Mouse (Mus musculus): ENCODE measurements around the gene Tgfb2.

The Tgfb2 gene

DNA sequence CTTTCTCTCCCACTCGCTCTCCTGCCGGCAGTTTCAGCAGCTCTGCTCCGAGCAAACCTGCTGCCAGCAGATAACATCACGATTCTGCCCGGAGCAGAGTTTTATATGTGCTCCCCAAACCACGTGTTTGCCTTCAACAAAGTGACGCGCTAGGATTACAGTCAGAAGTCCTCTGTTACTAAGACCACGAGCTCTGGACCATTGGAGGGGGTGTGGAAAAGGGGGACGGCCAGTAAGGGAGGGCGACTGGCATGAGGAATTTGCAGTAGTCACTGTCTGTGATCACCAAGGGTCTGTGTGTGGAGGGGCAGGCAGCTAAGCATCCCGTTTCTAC, at the start of gene Tgfb2:
TSS of gene Tgfb2 (minus strand) at position 75 of the 334 bp plus-strand sequence.
- DNase-seq = no peak

DNA sequence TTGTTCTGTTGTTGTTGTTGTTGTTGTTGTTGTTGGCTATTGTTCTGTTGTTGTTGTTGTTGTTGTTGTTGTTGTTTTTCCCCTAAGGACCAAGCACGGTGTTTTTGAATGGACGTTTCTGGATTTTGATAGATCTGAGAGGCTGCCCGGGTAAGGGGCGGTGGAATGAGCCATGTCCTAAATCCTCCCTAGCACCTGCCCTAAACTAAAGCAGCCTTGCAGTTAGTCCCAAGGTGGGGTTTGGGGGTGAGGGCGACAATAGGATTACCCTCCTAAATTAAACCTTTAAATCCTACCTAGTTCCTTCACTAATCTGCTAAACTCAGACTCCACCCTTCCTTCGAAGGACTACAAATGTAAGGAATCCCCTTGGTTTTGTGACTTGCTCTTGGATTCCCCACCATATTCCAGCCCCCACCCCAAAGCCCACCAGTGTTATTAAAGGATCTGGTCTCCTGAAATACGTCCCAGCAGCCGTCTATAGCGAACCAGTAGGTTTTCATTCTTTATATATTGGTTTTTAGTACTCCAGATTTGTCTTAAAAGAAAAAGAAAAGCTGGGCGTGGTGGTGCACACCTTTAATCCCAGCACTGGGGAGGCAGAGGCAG, 44.0 kb upstream of the Tgfb2 start:
- peak; percentile 25 for DNase-seq

DNA sequence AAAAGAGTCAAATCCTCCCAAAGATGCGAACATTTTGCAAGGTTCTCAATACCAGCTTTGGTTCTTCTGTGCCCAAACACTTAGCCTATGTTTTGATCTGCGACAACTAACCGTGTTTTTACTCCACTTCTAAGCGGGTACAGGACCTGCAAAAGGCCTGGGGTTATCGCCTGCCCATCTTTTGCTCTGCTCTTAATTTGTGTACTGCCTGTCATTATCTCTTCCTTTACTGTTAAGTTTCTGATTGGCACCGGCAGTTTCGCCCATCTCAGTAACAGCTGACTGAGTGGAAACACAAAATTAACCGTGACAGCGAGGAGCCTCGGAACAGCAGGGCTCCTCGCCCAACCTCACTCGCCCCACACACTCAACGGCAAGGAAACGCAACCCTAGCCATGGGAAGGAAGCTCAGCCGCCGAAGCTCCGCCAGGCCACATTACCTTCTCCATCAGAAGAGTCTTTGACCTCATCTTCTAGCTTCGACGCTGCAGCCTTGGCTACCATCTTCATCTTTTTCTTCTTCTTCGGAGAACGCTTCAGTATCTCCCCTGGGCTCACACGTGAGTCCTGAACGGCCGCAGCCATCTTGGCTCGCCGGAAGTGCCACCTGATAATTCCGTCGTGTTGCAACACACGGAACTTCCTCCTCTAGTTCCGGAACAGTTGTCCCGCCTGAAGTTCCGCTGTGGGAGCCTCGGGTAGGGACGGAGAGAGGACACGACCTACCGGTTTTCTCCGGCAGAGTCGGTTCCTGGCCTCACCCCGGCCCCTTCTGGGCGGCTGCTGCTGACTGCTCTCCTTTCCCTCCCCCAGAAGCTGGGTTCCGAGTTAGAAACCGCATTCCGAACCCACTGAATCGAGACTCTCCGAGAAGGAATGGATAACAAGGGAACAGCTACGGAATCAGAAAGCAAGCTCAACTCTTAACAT, 43.2 kb upstream of the Tgfb2 start, which contains the start of gene Rrp15:
TSS of gene Rrp15 (minus strand) at position 635 of the 930 bp plus-strand sequence.
- peak; percentile 81 for DNase-seq

DNA sequence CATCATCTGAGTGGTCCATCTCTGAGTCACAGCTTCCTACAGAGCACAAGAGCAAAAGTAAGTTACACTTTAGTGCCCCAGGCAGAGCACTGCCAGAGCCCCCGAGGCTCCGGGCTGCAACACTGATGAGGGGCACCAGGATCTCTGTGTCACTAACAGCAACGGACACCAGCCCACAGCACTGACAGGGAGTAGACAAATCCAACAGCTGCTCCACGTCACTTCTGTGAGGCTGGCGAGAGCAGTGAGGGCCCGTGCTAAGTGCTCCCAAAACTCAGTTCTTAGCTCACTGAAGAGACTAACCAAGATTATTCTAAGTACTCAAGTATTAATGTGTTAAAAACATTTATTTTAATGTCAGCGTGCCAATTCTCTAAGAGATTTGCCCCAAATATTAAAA, 34.0 kb upstream of the Tgfb2 start:
- no peak for DNase-seq

DNA sequence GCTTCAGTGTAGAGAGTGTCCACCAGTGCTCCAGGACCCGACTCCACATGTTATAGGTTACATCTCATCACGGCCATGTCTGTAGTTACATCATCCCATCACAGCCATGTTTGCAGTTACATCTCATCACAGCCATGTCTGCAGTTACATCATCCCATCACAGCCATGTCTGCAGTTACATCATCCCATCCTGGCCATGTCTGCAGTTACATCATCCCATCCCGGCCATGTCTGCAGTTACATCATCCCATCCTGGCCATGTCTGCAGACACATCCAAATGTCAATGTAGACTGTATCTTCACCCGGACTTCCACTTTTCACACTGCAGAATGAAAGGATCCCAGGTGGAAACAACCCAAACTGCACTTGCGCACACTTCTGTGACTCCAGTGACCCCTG, 29.7 kb upstream of the Tgfb2 start:
- DNase-seq = no peak

DNA sequence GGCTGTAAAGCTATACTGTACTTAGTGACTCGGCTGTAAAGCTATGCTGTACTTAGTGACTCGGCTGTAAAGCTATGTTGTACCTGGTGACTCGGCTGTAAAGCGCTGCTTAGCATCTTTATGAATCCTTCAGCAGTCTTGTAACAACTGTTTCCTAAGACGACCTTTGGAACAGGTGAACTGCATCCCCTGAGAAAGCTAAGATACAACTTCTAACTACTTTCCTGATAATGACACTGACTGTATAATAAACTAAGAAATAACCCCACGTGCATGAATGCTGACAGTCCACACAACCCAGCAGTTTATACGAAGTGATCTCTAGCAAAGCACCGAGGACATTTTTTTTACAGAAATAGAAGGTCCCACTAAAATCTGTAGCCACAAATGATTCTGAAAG, 27.3 kb upstream of the Tgfb2 start:
- DNase-seq = no peak

DNA sequence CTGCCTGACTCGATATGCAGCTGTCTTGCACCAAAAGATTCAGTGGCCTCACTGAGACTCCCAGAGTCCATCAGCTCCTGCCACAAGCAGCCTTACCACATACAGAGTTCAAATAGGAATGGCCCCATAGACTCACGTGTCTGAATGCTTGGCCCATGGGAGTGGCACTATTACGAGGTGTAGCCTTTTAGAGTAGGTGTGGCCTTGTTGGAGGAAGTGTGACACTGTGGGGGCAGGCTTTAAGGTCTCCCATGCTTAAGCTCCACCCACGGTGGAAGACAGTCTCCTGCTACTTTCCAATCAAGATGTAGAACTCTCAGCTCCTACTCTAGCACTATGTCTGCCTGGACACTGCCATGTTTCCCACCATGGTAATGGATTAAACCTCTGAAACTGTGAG, 23.0 kb upstream of the Tgfb2 start:
- DNase-seq = no peak

DNA sequence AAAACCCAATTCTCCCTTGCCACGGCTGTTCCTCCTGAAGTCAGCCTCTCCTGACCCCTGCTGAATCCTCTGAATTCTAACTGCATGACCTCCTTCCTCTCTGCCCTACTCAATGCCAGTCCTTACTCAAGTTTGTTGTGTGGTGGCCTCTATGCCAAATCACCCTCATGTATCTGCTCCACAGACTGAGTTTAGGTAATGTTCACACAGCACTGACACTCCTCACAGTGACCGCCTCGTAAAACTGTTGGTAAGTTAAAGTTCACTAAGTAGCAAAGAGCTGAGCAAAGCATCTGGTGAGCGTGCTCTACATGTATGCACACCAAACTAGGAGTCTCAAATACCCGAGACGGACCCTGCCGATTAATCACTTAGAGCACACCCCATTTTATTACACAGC, 20.3 kb upstream of the Tgfb2 start:
- DNase-seq = no peak

DNA sequence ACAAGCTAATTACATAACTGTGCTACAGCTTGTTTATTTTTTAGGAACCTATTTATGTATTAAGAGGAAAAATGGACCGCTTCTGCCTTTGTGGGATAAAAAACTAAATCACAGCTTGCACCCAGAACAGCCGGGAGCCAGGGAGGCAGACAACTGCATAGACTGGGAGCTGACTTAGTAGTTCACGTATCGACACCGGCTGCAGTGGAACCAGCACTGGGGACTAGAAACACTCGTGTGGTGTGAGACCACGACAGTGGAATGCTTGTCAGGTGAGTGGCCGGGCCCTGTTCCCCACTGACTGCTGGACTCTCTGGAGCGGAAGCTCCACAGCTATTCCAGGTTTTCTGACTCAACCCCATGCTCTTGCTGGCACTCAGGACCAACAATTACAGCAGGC, 16.5 kb upstream of the Tgfb2 start:
- no peak for DNase-seq

DNA sequence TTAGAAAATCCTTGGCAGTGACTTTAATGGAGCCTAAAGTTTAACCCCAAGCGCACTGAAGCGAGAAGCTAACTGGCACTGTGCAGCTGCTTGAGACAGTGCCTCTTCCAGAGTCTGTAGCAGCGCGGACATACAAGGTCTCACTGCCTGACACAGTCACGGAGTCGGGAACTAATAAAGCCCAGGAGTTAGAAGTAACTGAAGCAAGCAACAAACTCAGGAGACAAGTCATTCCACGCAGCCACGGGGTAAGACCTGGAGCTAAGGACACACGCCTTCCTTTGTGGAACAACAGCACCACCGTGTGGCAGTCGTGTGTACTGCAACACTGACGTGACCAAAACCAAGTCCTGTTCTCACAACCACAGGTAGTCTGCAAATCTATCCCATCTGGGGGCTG, 16.1 kb upstream of the Tgfb2 start:
- DNase-seq = peak; percentile 63

DNA sequence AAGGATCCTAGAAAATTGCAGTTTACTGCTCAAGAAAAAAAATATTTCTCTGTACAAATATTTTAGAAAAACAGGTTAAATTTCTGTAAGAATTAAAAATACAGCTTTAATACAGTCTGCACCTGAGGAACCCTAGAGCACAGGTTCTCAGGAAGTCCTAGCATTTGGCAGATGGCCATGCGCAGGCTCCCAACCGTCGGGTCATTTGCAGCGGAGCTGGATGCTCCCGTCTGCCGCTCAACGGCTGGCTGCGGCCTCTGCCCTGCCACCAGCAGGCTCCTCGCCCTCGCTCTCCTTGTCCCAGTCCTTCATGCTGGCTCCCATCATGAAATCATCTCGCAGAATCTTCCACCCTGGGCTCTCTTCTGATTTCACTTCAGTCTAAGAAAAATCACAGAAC, 15.4 kb upstream of the Tgfb2 start:
- no peak for DNase-seq

DNA sequence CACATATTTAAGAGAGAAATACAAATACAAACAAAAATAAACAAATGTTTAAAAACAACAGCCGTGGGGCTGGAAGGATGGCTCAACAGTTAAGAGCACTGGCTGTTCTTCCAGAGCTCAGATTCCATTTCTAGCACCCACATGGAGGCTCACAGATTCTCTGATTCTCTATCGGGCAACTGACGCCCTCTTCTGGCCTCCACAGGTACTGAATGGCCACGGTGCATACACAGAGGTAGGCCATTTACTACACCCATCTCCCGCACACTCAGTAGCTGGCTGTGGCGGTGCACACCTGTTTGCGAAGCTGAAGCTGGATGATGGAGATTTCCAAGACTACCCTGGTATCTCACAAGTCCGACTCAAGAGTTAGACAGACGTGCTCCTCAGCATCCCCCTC, 13.9 kb upstream of the Tgfb2 start:
- no peak for DNase-seq

DNA sequence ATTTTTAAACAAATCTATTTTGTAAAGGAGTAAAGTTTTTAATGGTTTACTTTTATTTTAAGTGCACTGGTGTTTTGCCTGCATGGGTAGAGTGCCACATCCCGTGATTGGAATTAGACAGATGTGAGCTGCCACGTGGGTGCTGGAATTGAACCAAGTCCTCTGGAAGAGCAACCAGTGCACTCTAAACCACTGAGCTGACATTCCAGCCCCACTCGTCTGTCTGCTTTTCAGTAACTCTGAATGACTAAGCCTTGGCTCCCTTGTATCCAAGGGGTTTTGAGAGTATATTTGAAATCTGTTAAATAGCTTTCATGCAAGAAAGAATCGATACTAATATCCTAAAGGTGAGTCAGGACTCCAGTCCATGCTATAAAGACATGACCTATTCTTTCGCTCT, 13.1 kb upstream of the Tgfb2 start:
- DNase-seq = no peak

DNA sequence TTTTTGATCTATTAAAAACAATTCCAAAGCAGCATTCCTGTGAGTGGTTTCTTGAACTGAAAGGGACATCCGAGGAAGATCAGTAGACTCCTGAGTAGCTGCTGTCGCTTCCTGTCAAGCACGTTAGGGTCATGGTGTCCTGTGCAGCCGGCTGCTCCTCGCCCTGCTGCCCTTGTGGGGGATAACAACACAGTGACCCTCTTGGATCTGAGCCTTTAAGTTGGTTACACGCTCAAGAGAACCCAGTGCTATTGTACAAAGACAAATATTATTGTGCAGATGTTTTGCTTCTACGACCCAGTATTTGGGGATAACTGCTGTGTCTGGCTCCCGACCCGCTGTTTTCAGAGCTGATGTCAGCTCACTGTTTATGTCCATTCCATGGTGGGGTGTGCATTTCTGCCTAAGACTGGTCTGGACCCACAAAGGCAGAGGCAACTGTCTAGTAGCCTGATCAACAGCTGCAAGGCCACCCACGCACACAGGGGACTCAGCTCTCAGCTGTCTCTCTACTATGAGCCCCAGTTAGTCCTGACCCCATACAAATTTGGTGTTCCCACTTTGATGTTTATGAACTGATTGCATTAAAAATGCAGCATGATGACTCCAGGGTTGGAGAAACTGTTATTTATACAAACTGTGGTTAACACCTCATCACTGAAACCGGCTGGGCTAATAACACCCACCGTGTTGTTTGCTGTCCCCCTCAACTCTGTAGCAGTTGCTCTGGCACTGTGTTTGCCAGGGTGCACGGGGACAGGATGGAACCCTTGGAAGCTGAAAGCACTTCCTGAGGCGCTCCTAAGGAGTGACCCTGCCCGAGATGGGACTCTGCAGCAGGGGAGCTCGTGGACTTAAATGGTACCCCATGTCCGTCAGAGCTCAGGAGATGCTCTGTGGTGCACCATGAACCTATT, 9.4 kb upstream of the Tgfb2 start:
- no peak for DNase-seq

DNA sequence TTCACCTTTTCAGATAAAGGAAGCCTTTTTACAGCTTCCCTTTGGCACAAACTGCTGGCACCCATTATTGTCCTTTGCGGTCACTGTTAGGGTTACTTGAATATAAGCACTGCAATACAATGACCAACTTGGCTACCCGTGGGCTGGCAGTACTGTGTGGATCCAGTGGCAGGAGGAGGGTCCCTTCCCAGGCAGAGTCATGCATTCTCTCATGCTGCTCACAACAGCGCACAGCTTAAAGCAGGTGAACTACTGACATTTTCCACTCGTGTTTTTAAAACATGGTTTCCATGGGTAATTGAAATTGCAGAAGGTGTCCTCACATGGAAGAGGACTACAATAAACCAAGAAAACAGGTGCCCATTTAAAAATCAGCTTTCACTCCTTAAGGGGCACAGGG, 8.4 kb upstream of the Tgfb2 start:
- DNase-seq = no peak

DNA sequence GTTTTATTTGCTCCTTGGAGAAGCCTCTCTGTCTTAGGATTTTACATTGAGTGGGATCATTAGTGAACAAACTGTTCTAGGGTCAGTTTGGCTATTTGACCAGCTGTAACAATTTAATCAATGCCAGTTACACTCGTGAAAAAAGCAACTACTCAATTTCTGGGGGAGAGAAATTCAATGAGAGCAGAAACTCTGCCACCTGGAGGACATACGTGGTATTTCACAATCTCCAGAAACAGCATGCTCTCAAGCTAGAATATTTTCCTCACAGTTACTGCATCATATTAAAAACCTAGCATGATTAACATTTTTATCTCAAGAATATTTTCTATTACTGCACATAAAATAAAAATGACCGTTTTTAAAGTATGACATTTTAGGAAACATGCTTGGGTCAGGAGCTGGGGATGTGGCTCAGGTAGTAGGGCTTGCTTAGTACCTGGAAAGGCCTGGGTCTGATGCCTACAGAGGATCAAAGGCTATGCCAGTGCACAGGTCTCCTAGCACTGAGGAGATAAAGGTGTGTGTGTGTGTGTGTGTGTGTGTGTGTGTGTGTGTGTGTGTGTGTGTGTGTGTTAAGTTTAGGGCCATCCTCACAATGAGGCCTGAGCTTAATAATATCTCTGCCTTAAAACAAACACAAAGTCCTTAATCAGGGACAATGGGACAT, 7.1 kb upstream of the Tgfb2 start:
- DNase-seq = no peak

DNA sequence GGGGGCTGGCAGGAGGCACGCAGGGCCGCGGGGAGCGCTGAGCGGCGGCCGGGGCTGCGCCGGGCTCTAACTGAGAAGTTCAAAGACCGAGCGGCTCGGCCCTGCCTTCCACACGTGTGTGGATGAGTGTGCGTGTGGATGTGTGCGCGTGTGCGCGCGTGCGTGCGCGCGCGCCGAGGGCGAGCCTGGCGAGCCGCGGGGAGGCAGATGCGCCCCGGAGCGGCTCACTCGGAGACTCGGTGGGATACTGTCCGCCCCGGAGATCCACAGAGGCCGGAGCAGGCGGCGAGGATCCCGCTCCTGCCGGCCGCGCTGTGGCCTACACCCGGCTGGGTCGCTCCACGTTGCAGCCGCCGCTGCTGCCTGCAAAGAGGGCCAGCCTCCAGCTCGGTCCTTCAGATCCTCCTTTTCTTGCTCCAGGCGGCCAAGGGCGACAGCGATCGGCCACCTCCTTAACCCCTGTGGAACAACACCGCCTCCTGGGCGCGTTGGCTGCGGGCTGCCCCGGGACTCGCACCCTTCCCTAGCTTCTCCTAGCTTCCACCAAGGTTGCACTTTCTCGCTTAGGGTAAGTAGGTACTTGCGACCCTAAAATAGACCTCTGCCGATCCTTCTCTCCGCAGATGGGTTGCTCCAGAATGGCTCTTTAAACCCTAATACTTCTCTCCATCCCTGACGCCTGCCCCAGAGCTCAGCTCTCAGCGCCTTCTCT, 430 bp downstream of the Tgfb2 start:
- DNase-seq = peak; percentile 11

DNA sequence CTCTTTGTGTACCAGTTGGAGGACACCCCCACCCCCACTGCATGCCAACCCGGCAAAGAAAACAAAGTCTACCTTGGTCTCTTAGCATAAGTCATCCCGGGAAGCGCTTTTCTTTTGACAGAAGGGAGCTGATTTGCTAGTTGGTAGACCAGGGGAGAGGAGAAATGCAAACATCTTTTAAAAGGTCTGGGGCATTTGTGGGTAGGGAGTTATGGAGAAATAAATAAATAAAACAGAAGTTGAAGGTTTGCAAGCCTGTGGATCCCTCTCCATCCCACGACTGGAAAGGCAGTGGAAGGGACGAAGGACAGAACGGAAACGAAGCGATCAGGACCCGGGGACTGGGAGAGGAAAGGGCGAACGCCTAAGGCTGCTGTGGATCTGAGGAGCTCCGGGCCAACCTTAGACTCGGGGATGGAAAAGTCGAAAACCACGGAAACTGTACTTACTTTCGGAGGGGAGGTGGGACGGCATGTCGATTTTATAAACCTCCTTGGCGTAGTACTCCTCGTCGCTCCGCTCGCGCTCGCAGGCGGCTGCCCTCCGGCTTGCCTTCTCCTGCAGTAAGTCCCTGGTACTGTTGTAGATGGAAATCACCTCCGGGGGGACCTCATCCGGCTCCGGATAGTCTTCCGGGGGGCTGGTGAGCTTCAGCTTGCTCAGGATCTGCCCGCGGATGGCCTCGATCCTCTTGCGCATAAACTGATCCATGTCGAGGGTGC, 1.6 kb downstream of the Tgfb2 start:
- no peak for DNase-seq

DNA sequence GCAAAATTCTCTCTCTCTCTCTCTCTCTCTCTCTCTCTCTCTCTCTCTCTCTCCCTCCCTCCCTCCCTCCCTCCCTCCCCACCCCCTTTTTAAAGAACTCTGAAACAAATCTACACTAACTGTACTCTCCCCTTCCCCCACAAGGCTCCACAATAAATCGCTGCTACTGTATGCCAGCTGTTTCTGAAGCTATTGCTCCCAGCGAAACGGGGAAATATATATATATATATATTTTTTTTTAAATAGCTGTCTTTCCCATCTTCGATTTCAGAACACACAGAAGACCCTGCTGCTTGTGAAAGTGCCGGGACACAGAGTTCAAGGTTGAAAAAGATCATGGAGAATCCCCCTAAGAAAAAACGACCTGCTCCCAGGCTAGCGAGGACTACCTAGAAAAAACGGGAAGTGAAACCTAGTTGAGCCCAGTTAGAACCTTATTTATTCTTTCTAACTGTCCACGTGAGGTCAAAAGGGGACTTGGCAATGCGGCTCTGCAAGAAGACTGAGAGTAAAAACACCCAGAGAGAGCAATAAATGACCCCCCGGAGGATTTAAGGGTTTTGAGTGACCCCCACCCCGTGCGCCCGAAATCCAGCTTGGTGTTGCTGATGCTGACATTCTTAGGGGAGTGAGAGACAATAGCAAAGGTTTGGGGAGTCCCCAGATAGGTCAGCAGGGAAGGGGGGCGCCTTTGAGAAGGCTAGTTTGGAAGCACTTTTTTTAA, 2.4 kb downstream of the Tgfb2 start:
- DNase-seq = no peak

DNA sequence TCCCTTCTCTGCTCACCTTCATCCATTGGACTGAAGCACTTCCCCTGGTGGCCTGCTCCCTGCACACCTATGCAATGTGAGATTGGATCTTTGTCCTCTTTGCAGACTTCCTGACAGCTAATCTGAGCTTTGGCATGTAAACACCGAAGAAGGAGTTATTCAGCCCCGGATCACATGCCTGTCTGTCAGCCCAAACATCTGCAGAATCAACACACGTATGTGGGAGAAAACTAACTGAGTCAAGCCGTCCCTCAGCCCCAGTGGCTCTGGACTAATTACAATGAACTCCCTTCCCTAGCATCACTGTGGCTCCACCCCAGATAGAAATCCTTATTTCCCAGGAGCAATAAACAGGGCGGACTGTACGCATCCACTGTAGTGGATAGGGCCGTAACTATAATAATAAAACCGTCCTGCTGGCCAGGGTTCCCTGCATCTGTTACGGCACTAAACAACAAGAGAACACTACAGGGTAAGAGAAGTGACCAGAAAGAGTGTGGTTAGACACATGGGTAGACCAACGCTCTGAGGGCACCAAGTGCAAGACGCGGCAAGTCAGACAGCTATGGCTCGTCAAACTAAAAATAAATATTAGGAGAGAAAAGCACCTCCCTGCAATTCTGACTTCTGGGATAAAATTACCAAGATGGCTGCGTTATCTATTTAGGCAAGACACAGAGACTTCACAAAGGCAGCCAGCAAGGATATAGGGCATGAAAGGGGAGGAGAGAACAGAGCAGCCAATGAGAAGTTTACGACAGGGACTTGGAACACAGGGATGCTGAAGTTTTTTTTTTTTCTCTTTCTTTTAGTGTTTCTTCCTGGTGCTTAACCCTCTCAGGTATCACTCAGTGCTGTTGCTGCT, 3.2 kb downstream of the Tgfb2 start:
- no peak for DNase-seq
